Mouse (Mus musculus) right cerebral cortex, postnatal 36 days (tissue): ENCODE measurements around the gene Hes2.

Experiments used
- DNase-seq, 2 experiments: peaks; one replicate each; pipeline ENCODE4 v3.0.0; 2022; ENCODE audit warnings: low spot score in 2 of 2, mixed read lengths in 1 of 2

The Hes2 gene

DNA sequence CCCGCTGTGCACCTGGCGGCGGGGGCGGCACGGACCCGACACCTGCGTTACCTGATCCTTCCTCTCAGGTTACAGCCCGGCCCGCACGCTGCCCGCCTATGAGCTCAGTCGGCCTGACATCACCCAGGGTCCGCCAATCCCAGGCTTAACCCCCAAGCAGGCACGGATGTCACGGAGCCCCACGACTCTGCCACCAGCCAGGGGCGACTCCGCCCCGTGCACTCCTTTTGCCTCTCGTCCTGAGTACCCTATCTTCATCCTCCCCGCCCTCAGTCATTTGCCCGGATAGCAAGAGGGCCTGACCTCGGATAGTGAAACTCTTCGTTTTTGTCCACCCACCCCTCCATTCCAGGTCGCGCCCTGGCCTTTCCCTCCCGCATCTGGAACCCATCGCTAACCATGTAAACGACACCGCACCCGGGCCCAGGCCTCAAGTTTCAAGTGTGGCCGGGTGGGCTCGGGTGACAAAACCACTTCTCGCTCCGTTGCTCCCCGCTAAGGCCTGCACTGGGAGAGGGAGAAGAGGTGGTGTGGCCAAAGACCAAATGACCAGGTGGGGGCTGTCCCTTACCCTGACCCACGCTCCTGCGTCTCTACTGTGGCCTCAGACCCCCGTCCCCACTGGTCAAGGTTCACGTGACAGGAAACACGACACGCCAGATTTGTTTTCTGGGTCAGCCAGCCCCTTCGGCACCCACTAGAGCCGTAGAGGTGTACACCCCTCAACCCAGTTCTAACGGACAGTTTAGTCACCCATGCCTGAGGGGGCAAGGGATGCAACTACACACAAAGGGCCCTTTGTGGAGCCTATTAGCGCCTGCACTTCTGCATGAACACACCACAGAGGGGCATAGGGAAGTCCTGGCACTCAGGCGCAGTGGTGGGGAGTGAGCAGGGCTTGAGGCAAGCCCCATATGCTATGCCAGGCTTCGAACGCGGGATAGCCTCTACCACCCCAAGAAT is 26.6 kb upstream of the Hes2 start:
- no peak for DNase-seq

DNA sequence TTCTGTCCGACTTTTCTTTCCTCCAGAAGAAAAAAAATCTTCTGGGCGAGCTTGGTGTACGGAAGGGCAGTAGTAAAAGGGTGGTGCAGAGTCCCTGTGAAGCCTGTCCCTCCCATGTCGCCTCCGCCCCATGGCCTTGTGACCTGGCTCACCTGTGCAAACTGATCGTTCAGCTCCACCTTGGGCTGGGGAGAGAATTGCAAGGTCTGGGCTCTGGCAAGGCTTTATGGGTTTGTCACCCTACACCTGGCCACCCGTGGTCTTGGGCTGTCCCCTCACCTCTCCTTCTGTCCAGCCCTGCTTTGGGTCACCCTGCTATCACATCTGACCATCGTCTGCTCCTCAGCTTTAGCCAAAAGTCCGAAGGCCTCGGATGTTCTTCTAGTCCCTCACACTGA is 25.9 kb upstream of the Hes2 start:
- no peak for DNase-seq

DNA sequence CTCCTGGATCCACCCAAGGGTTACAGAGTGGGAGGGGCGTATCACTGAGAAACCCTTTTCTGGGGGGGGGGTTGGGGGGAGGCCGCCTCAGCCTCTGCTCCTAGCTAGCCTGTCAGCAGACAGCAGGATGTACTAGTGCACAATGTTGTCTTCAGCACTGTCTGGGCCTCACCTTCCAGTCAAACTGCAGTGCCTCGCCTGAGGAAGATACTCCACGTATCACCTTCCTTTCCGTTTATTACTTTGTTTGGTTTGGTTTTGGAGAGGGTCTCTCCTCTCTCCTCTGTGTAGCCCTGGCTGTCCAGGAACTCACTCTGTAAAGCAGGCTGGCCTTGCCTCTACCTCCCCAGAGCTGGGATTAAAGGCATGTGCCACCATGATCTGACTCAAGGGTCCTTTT is 25.5 kb upstream of the Hes2 start:
- DNase-seq: no peak

DNA sequence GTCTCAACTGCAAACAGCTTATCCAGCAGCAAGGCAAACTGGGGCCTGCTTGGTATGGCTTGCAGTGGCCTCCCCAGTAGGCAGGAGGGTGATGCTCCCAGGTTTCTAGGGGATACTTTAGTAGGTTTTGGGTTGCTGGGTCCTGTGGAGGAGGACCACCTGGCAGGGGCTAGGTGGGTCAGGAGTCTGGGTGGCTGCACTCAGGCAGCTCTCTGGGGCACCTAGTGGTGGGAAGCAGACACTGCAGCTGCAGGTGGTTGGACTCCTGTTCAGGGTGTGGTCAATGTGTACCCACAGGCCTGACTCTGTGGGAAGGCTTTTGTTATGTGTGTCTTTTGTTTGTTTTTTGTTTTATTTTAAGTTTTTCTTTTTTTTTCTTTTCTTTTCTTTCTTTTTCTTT is 24.2 kb upstream of the Hes2 start:
- DNase-seq: no peak

DNA sequence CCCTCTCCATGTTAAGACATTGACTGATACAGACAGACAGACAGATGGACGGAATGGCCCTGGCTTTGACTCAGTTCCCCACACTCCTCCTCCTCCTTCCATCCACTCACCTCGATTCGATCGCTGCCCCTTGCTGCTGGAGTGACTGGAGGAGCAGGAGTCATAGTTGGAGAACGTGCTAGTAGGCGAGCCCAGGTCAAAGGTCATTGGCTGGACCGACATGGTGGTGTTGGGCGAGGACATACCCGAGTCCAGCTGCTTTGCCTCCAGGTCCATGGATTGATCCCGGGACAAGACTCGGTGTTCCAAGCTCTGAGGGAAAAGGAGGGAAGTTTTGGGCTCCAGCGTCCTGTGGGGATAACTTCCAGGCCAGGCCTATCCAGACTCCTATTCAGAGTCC is 23.3 kb upstream of the Hes2 start:
- DNase-seq: no peak

DNA sequence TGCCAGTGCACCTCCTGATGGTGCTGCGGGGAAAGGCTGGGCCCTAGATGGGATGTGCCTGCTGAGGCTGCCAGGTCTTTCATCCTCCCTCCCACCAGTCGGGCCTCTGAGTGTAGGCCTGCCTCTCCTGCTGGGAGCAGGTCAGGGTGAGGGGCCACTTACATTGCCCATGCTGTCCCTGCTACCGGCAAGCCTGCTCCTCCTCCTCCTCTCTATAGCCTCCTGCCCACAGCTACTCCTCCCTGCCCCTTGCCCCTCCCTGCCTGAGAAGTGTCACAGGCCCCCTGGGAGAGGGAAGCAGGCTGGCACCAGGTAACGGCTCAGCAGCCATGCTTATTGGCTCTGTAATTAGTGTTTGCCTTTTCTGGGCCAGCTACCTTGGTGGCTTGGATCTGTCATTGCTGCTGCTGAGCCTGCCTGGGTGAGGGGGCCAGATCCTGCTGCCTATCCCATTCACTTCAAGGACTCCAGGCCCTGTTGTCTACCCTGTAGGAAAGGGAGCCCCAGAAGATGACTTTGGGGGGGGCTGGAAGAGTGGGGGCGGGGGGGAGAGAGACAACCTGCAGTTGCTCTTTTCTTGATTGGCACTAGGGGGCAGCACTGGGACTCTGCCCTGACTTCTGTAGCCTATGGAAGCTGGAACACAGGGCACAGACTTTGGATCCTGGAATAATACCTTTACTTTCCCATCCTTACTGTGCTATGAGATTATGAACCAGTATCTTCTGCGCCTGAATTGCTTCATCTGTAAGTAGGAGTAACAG is 22.4 kb upstream of the Hes2 start:
- no peak for DNase-seq

DNA sequence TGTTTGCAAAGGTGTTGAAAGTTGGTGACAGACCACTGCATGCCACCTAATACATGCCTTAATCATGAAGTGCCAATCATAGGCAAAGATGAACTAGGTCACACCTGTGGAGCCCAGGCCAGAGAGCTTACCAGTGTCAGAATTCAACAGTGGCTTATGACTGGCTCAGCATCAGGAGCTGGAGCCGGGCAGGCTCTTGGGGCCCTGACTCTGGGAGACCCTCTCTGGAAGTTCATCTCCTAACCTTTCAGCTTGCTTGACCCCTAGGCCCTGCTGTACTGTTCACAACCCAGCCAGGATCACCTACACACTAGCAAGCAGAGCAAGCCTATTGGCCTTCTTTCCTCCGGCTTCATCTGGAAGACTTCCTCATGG is 21.8 kb upstream of the Hes2 start:
- no peak for DNase-seq

DNA sequence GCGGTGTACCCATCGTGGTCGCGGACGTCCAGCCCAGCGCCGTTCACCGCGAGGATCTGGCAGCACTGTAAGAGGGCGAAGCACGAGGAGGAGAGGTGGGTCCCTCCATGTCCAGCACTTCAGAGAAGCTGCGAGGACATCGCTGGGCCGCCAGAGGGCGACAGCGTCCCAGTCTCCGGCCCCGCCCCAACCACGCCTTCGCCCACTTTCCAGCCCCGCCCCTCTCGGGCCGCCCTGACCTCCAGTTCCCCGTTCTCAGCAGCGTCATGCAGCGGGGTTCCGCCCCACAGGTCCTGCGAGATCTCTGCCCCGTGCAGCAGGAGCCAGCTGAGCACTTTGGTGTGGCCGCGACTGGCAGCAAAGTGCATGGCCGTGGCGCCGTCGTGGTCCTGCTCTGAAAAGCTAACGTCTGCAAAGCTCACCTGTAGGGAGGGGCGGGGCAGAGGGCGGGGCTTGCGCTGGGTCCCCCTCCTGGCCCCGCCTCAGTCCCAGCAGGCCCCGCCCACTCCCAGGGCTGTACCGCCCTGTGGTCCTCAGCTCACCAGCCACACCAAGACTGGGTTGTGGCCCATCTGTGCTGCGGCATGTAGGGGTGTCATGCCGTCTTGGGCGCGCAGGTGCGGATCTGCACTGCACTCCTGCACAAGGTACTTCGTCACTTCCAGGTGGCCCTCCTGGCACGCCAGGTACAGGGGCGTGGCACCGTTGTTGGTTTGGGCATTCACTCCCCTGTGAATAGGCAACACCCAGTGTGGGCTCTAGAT is 20.0 kb upstream of the Hes2 start:
- no peak for DNase-seq

DNA sequence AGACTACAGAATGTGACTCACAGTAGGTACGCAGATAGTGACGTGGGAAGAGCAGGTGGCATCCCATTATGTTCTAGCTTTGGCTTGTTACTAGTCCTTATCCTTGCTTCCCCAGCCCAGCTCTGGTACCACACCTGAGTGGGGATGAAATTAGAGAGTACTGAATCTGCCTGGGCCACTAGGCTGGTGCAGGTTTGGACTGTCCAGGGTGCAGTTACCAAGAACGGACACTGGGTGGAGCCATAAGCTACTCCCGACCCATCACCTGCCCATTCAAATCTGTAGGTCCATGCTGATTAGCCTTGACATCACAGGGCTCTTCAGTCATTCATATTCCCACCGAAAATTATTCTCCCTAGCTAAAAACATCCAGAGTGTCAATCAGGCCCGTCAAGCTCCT is 18.2 kb upstream of the Hes2 start:
- DNase-seq: no peak

DNA sequence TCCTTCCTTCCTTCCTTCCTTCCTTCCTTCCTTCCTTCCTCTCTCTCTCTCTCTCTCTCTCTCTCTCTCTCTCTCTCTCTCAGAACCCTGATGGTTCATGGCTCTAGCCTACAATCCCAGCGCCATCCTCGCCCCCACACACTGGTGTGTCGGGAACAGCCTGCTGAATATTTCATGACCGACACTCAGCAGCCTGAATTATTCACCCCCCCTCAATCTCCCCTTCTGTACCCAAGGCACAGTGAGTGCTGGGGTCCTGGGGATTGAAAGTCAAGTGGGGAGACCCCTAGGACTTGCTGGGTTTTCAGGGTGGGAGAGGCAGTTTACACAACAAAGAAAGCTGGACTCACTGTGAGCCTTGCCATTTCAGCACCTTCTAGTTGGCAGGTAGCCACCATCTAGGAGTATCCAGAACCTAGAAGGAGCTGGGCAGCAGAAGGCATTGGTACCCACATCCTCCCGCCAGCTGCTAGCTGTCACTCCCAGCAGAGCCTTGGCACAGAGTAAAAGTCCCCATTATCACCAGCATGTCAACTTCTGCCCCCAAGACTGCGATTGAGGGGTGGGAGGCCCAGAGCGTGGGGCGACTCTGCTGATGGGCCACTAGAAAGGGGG is 17.0 kb upstream of the Hes2 start:
- DNase-seq: no peak

DNA sequence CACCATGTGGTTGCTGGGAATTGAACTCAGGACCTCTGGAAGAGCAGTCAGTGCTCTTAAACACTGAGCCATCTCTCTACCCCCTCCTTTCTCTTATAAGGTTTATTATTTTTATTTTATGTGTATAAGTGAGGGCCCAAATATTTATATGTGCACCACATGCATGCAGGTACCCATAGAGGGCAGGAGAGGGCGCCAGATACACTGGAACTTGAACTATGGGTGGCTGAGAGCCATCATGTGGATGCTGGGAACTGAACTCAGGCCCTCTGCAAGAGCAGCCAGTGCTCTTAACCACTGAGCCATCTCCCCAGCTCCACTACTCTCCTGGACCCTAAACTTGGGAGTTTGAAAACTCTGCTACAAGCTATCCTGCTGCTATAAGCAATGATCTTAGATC is 15.0 kb upstream of the Hes2 start:
- no peak for DNase-seq

DNA sequence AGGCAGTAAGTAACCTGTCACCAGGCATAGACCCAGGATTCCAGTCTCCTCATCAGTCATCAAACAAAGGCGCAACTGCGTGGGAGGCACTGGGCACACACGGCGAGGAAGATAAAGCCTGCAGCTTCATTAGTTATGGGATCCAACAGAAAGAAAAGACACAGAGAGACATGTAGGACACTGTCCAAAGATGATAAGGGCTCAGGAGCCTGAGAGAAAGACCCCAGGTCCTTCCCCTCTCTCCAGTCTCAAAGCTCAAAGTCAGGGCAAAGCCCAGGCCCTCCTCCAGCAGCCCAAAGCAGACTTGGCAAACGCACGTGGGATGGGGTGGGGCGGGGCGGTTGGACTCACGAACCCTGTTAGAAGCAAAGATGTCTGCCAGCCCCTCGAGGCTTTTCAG is 13.2 kb upstream of the Hes2 start:
- no peak for DNase-seq

DNA sequence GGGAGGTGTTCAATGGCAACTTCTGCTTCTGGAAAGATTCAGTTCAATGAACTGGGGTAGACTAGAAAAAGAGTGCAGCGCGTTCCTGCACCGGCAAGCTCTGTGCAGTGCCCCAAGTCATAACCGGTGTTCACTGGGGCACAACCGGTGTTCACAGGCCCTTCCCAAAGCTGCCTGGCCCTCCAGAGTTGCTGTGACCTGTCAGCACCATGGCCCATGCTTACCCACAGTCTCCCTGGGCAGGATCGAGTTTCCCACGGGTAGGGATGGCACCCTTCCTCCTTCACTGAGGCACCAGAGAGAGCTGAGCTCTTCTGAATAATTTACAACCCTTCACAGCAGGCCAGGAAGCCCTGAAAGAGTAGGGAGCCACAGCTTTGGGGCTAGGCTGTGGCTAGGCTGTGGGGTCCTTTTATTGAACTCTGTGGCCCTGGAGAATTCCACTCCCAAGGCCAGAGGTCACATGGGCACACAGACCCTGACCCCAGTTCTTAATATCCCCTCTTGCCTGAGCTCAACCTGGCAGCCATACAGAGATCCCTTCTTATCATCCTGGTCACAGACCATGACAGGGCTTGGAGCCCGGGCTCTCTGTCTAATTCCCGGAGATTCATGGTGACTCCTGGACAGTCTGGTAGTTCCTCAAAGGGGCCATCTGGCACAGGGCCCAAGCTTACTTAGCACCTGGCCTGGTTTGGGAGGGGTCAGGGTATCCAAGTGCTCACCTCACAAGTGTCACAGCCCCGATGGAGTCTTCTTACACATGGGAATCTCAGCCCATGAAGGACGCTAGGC is 12.4 kb upstream of the Hes2 start:
- DNase-seq: no peak

DNA sequence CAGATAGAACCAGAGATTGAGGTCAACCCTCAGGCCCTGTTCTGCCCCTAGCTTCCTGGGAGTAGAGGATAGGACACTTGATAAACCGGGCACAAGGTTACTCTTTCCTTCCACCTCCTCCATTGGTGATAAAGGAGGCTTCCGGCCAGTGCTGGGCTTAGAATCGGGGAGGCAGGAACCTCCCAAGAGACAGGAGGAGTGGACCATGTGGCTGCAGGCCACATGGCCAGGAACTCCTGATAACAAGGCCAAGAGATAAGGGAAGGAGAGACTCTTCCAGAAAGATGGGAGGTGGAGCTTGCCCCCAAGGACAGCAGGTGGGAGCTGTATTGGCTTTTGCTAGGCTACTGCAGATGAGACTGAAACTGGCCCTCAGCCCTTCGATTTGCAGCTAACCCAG is 8.1 kb upstream of the Hes2 start:
- DNase-seq: no peak

DNA sequence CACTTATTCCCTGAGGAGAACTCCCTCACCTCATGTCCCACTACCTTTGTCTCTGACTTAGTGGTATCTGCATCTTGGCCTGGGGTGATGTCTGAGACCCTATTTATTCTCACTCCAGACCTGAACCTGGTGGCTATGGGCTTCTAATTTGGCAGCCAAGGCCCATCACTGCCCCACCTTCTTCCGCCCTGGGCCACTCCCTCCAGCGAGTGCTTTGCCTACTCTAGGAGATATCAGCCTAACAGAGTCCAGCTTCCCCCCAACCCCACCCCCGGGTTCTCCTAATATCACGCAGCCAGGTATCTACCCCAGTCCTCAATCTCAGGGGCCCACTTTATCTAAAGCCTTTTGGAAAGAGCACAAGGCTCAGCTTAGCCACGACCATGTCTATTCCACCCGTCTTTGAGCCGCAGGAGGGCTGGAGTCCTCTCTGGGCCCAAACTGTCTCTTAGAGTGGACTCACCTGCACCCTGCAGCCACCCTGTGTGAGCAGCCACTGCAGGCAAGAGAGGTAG is 7.2 kb upstream of the Hes2 start:
- no peak for DNase-seq

DNA sequence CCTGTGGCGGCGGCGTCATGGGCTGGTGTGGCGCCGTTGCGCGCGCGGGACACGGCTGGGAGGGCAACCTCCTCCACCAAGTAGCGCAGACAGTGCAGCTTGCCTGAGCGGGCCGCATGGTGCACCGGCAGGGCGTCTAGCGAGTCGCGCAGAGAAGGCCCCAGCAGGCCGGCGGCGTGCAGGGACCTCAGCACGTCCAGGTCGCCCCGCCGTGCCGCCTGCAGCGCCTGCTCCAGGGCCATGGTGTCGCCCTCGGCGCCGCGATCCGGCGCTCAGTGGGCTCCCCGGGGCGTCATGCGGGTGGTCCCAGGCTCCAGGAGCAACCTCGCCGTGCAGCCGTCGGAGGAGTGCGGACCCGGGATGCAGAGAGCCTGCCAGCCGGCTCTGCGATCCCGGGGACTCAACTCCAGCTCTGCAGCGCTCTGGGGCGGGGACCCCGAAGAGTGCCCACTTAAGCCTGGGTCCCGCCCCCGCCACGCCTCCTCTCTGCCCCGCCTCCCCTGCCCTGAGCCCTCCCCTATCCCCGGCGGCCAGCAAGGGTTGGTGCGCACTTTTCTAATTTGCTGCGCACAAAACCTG is 6.6 kb upstream of the Hes2 start, which contains the start of gene Espn:
TSS of gene Espn (minus strand) at position 406 of the 579 bp plus-strand sequence.
- DNase-seq: no peak

DNA sequence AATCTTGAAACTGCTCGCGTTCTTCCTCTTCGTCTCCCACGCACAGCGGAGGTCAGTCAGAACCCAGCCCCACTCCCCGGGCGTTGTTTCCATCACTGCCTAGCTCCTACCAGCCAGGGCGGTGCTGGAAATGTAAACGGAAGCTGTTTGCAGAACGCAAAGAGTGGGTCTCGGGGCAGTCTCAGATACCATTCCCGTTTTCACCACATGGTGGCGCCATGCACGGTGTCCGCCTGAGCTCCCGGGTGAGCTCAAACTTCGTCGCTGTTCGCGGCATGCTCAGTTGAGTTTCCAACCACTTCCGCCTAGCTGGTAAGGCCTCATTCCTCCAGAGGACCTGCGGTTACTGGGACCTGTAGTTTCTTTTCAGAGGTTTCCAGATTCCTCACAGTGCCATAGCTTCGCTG is 4.9 kb upstream of the Hes2 start:
- peak; percentile 41 for DNase-seq

DNA sequence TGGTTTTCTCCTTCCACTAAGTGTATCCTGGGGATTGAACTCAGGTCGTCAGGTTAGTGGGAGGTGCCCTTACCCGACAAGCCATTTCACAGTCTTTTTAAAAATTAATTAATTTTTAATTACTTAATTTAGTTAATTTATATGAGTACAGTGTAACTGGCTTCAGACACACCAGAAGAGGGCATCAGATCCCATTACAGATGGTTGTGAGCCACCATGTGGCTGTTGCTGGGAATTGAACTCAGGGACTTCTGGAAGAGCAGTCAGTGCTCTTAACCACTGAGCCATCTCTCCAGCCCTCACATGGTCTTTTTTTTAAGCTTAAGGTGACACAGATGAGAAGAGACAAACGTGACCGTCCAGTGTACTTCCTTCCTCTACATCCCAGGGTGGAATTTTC is 3.6 kb upstream of the Hes2 start:
- DNase-seq: no peak

DNA sequence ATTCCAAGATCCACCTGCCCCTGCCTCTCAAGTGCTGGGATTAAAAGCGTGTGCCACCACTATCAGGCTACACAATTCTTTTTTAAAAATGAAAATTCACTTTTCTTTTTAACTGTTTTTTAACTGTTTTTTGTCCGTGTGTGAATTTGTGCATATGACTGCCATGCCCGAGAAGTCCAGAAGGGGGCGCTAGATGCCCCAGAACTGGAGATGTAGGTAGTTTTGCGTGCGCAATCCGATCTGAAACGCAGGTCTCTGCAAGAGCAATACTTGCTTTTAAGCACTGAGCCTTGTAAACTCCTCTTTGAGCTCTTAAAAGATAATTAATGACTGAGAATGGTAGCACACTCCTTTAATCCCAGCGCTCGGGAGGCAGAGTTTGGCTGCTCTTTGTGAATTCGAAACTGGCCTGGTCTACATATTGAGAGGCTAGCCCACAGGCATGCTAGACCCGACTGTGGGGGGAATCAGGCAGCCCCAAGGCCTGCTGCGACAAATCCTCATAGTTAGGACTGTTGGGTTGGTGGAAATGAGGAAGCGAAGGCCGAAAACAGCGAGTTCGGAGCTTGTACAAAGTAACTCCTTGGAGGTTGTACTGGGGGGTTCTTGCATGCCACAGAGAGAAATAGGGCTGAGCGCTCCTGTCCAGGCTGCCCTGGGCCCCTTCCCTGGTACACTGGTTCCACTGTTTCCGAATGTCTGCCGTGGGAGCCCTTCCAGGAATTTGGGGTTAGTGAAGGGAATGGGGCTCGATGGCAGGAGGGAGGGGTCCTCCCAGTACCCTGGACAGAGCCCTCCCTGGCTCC is 685 bp upstream of the Hes2 start:
- DNase-seq: no peak

DNA sequence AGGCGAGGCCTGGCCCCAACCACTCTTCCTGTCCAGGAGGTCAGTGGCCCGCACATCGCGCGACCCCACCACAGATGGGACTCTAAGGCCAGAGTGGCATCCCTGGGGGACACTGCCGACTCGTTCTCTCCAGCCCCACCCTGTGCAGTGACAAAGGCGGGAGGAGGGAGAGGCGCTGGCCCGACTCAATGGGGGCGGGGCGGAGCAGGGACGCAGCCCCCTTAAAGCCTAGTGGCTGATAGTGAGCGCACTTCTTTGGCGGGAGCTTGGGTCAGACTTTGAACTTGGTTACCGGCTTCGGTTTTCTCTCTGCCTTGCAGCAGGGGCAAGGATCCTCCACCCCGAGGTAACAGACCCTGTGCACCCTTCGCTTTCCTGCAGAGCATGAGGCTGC is 615 bp downstream of the Hes2 start:
- DNase-seq: no peak
